Mouse (Mus musculus): Measurements from ENCODE around the gene Ssh3.
A peak's percentile ranks its signal among the peaks of the same experiment; 100 is the strongest.
"Not testable (repeated sequence)": the region's sequence is repeated elsewhere in the genome, so short reads cannot be mapped to it uniquely, and the experiment has no call there.

The Ssh3 gene

DNA sequence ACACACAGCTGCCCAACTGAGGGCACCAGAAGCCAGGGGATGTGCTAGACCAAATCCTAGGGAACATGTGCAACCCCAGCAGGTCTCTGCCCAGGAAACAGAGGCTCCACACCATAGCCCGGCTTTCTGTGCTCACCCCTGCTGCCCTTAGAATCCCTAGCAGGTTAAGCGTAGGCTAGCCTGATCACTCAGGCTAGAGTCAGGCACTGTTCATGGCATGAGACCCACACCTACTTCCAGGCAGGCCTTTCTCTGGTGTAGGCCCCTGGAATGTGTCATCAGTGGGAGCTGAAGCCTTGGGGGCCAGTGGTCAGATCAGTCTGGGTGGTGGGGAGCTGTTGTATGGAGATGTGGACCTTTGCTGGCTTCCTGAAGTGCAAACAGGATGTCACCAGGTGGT lies 27.6 kb upstream of the Ssh3 start:
- DNase-seq (ENCODE audit: low spot score), result no peak

DNA sequence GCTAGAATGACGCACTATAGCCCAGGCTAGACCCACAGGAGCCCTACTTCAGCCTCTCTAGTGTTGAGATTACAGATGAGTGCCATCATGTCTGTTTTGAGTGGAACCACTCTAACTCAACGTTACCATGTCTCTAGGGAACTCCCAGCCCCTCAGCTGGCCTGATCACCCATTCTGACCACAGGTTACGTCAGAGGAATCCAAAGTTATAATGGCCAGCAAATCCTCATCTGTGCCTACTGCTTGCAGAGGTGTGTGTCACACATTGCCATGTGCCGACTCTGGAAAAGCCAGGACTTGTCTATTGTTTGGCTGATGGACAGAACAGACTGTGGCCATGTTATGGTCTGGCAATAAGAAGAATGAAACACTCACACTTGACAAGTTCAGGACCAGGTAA lies 26.4 kb upstream of the Ssh3 start:
- no peak for DNase-seq (ENCODE audit: low spot score)

DNA sequence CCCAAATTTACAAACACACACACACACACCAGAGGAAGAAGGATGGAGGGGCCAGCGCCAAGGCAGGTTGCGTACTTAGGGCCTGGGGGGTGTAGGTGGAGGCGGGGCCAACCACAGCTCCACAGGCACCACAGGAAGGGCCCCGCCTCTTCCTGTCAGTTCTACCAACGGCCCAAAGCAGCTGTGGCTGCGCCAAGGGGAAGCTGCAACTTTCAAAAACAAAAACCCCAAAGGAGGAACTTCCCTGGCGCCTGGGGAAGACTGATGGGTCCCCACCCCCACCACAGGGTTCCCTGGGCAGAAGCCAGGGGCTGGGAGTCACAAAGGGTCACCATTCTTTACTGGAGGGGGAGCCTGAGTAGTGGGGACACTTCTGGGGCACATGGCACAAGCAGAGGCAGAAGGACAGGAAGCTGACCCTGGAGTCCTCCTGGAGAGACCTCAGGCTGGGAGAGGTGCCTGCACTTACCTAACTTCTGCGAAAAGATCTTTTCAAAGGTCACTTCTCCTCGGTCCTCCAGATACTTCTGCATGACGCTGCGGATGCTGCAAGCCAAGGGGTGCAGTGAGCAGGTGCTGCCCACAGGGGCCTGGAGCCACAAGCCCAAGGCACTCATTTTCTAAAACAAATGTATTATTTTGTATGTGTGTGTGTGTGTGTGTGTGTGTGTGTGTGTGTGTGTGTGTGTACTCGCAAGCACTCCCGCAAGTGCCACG lies 25.6 kb upstream of the Ssh3 start:
- DNase-seq (ENCODE audit: low spot score), result no peak

DNA sequence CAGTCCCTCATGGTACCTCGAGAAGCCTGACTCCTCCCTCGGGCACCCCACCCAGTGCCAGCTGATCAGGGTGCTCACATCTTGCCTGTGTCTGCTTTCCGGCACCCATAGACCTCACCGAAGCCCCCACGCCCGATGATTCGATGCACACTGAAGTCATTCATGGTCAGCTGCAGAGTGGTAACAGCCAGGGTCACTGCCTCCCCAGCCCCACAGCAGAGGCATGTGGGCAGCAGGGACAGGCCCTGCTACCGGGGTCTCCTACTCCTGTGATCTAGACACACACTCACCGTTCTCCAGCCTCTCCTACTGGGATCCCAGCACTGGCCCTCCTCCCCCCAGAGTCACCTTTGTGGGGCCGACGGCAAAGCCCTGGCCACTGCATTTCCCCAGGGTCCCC lies 22.2 kb upstream of the Ssh3 start:
- DNase-seq (ENCODE audit: low spot score), result no peak

DNA sequence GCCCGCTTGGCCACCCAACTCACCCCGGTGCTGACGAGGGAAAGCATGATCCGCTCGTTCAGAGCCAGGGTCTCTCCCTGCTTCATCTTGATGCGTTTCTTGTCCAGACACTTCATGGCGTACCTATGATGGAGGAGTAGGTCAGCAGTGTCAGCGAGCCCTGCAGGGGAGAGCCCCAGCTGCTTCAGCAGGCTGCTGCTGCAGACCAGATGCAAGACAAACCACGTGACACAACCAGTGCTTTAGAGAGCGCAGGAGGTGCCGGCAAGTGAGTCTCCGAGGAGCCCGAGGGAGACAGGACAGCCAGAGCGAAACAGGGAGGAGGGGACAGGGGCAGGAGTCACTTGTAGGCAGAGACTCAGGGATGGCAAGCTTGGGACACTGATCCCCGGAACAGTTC lies 21.8 kb upstream of the Ssh3 start:
- no peak for DNase-seq (ENCODE audit: low spot score)

DNA sequence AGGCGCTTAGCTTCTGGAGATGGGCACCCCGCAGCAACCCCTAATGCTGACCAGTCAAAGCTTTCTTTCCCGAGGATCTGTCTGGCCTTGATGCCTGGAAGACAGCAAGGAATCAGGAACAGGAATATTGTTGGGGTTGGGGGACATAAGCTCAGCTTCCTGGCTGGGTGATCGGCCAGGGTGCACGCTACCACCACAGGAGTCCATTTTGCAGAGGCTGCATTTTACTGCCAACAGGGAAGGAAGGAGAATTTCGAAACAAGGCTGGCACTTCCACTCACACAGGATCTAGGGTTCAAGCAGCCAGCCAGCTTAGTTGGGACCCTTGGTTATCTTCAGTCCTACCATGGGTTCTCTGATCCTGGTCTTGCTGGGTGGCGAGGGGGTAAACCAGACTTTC lies 14.7 kb upstream of the Ssh3 start:
- DNase-seq (ENCODE audit: low spot score), result no peak

DNA sequence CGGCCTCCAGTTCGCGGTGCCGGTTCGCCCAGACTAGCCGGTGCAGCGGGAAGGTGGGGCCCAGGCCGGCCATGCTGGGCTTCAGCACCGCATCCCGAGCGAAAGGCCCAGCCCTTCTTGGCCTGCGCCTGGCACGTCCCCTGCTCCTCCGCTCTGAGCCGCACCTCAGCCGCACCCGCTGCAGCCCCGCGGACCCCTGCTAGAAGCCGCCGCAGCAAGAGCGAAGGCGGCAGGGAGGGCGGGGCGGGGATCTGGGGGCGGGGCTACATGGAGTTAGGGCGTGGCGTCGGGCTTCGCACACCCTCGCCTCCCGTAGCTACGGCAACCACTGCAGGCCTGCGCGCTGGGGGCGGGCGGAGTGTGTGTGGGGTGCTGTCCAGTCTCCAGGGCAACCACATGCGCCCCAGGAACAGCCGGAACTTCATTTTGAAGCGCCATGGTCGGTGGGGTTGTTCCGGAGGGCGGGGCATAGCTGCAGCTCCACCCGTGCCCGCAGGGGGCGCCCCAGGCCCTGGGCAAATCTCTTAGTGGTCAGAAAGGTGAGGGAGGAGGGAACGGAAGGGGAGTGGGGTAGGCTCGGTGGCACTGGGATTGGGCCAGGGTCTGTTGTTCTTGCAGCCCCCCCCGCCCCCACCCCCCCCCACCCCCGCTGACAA lies 14.0 kb upstream of the Ssh3 start, which contains the start of gene Ankrd13d:
TSS of gene Ankrd13d (minus strand) at position 240 of the 656 bp plus-strand sequence.
- DNase-seq (ENCODE audit: low spot score), result peak; percentile 62

DNA sequence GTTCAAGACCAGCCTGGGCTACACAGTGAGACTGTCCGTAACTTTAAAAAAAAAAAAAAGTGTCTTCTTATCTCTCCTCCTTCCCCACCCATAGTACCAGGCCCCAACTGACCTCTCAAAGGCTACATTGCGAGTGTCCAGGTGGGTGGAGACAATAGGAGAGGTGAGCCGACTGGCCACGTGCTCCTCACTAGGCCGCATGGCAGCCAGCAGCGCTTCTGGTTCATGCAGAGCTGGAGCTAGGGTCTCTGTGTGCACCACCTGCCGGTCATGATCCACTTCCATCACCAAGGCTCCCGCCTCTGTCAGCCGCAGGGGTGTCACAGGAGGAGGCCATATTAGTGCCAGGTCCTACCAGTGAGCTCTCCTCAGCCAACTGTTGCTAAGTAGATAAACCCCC lies 11.4 kb upstream of the Ssh3 start:
- no peak for DNase-seq (ENCODE audit: low spot score)

DNA sequence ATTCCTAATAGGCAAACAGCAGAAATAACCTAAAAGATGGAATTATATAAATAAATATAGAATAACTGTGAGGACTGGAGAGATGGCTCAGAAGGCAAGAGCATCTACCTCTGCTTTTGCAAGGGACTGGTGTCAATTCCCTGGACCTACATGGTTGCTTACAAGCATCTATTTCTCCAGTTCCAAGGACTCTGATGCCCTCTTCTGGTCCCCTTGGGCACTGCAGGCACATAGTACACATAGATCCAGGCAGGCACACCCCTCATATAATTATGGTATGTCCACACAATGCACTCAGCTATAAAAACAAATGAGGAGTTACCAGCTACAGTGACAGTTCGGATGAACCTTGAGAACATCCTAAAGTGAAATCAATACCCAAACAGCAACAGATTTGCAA lies 10.5 kb upstream of the Ssh3 start:
- DNase-seq (ENCODE audit: low spot score), result no peak

DNA sequence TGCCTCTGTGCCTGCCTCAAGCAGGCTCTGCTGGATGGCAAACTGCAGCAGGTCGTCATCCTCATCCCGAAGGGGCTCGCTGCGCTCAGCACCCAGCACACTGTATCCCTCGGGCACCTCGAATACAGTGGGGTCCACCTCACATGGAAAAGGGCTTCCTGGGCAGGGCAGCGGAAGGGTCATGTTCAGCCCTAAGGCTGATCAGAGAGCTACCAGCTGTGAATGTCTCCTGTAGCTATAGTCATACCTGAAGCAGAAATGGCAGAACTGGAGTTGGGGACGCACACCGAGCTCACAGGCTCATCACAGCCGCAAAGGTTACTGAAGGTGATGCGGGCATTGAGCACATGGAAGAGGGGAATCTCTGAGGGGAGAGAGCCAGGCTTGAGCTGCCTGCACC lies 2.0 kb upstream of the Ssh3 start:
- no peak for DNase-seq (ENCODE audit: low spot score)

DNA sequence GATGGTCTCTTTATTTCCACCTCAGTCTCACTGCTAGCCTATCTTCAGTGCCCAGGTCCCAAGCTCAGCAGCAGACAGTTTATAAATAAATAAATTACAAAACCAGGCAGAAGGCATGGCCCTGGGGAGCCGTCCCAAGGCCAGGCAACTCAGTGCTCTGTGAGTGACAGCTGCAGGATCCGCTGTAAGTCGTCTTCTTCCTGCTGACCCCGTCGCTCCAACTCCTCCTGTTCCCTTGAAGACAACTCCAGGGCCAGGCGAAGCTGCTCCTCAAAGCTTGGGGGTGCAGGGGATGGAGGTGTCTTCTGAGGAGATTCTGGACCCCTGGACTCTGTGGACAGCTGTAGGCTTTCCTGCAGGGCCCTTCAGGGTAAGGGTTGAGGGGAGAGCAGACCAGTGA lies 1.2 kb upstream of the Ssh3 start:
- no peak for DNase-seq (ENCODE audit: low spot score)

DNA sequence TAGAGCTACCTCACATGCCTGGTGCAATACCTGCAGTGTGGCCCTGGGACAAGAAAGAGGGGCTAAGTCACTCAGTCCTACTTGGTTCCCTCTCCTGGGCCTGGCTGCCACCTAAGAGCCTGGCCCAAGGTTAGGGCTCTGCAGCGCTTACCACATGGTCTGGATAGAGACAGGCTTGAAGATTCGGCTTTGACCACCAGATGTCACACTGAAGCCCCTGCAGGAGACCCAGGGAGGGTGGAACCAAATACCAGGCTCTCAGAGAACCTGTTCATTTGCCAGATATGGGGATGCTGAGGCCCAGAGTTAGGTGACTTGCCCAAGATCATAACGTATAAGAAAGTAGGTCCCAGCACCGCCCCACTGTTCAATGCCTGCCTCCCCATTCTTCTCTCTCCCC lies 3.0 kb downstream of the Ssh3 start:
- DNase-seq (ENCODE audit: low spot score), result no peak

DNA sequence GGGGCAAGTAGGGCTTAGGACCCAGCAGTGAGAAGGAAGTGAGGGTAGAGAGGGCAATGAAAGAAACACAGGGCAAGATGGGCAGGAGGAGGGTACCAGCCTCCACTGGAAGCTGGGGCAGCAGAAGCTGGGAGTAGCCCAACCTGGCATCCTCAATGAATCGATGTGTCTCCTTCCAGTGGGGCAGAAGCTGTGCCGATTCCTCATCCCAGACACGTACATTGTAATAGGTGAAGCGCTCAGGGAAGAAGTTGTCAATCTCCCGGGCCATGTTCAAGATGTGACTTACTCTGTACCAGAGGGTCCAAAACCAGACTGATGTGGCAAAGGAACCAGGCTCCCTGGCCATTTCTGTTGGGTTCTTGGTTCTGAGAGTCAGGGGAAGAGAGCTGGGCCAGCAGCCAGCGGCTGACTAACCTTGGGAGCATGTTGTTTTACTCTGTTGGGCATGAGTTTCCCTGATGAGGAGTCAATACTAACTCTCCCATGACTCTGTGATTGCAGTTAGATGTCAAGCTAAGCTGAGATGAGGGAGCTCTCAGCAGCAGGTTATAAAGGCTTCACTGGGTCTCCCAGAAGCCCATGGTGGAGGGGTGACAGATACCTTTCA lies 4.7 kb downstream of the Ssh3 start:
- DNase-seq (ENCODE audit: low spot score), result no peak

DNA sequence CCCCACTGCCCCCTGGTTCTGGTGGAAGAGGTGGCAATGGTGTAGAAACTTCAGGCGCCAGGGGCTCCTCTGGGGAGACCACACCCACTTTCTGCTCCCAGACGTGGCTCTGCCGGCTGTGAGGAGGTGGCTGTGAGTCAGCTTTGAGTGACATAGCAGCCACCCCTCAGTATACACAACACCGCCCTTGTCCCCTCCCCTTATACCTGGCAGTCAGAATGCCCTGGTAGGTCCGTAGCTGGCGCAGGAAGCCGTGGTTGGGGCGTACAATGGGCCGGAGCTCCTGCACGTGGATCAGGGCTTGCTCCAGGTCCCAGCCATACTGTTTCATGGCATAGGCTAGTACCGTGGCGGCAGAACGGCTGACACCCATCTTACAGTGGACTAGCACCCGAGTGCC lies 5.3 kb downstream of the Ssh3 start:
- DNase-seq (ENCODE audit: low spot score), result no peak

DNA sequence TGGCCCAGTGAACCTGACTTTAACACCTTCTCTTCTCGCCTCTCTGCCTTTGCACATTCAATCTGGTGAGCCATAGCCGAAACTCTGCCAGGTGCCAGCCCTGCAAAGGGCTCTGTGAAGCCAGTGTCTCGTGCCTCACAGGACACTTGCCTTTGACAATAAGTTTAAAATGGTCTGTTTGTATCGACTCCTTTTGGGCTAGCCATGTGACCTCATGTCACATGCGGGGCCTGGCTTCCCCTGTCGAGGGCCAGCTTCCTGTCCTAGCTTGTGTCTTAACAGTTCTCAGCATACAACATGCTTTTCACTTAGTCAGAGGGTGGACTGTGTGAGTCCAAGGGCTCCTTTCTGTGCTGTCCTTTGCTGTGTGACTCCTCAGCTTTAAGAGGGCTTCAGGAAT lies 6.2 kb downstream of the Ssh3 start:
- no peak for DNase-seq (ENCODE audit: low spot score)

DNA sequence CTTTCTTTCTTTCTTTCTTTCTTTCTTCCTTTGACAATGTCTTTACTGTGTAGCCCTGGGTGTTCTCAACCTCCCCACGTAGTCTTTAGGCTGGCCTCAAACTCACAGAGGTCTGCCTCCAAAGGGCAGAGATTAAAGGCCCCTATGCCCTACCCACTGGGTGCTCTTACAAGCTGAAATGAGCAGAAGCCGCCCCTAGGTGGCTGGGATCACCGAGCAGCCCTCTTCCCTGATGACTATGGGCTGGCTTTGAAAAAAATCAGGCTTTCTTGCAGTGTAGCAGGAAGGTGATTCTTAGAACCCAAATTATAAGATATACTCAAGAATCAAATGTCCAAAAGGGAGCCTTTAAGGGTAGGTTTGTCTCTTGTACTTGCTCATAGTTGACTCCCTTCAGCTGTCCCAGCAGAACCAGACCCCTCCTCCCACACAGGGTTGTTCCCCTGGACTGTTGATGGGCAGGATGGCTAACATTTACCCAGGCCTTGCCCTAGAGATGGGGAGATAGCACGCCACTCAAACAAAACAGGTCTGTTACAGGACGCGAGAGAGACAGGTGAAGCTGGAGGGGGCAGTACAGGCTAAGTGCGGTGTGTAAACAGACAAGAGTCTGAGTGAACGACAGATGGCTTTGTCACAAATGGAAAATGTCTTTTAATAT lies 7.8 kb downstream of the Ssh3 start:
- no peak for DNase-seq (ENCODE audit: low spot score)

DNA sequence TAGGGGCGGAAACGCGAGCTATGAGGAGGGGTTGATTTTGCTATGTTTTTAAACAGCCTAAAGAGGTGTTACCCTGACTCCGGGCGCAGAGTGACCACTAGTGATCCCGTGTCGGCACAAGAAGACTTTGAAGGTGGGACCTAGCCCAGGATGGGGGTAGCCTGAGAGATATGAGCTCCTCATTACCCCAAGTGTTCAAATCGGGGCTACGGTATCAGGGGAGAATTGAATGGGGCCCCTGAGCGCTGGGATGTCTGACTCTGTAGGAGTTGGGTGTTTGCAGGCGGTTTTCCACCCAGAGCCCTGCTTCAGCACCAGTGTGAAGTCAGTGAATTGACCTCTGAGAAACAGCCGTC lies 11.1 kb downstream of the Ssh3 start:
- no peak for DNase-seq (ENCODE audit: low spot score)

DNA sequence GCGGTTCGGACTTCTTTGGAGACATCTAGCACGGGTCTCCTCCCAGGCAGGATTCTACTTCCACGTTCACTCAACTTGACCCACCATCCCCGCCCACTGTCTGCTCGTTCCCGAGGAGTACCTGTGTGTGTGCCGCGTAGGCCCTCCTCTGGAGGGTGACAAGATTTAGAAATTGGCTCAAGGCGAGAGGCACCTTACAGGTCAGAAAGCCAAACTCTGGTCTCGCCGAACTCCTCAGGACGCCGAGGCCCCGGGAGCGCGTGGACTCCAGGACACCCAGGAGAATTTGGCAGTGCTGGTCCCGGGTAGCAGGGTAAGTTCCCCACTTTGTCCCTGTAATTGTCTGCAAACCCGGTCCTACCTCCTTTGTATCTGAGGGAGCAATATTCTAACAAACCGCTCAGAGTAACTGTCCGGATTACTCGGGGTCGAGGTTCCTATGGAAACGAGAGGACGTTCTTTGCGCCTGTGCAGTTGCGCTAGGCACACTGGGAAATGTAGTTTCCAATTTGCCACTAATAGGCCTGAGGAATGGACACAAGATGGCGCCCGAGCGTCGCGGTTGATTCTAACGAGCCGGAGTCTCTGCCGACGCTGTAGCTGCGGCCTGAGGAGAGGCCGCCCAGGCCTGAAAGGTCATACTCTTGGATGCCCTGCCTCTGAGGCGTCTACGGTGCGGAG lies 11.6 kb downstream of the Ssh3 start:
- peak; percentile 71 for DNase-seq (ENCODE audit: low spot score)

DNA sequence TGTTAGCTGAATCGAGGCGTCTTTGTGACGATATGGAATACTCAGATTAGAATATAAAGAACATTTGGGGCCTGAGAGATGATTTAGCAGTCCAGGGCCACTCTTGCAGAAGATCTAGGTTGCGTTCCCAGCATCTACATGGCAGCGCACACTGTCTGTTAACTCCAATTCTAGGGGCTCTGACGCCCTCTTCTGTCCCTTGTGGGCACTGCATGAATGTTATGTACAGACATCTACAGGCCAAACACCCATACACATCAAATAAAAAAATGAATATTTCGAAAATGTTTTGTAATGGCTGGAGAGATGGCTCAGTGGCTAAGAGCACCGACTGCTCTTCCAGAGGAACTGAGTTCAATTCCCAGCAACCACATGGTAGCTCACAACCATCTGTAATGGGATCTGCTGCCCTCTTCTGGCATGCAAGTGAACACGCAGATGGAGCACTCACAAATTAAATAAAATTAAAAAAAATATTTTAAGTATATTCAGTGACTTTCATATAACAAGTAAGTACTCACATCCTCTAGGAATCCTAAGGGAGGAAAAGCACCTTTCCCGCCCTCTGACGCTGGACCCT lies 13.3 kb downstream of the Ssh3 start:
- no peak for DNase-seq (ENCODE audit: low spot score)

DNA sequence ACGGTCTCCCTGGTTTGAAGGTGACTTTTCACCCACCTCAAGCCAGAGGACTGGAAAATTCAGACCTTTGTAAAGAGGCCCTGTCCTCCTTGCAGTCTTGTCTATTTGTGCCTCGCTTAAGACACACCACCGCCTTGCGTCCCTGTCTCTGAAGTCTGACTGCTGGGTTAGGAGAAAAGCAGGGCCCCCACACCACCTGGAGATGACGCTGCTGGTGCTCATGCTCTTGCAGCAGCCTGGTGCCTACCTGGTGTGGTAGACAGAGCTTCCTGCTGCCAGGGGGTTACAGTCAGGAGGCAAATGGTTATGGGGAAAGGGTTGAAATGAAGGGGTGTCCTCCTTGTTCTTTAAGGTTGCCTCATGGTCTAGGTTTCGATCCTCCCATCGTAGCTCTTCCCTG lies 14.8 kb downstream of the Ssh3 start:
- DNase-seq (ENCODE audit: low spot score), result no peak

DNA sequence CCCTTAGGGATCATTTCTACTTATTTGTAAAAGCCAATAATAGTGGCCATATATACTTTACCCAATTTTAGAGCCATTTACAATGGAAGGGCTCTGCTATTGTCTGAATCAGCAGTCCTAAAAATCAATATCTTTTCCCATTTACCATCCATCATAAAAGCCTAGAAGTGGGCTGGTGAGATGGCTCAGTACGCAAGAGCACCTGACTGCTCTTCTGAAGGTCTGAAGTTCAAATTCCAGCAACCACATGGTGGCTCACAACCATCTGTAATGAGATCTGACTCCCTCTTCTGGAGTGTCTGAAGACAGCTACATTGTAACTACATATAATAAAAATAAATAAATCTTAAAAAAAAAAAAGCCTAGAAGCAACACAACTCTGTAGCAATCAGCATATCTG lies 20.3 kb downstream of the Ssh3 start:
- not testable (repeated sequence) for DNase-seq (ENCODE audit: low spot score)

DNA sequence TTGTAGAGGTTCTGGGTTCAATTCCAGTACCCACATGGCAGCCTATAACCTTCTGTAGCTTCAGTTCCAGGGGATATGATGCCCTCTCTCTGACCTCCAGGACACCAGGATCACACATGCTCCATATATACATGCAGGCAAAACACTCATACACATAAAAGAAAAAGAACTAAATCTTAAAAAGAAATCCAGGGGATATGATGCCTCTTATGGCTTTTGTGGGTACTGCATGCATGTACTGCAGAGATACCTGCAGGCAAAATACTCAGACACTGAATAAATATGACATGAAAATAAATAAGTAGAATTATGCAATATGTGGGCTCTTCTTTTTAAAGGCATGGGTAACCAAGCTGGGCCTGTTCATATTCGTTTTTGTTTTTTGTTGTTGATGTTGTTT lies 22.0 kb downstream of the Ssh3 start:
- no peak for DNase-seq (ENCODE audit: low spot score)

Measured in ovary, postnatal 10 days (tissue).